Mouse (Mus musculus): Measurements from ENCODE around the gene Dner.
"Not testable (repeated sequence)": the region's sequence is repeated elsewhere in the genome, so short reads cannot be mapped to it uniquely, and the experiment has no call there.

Gene Dner

DNA sequence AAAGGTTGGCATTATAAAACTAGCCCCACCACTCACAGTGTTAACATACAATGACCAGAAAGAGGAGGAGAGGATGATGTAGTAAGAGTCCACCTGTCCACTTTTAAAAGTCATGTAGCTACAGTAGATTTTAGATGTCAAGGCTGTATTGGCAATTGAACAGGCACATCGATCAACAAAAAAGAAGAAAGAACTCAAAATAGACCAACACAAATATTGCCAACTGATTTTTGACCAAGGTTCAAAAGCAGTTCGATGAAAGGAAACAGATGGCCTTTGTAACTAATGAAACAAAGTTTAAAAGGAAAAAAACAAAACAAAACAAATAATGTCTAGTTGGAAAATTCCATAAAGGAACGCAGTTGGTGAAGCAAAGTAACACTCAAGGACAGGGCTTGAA, 296.4 kb downstream of the Dner start:
- DNase-seq (ENCODE audit: low read depth, low spot score): no peak

DNA sequence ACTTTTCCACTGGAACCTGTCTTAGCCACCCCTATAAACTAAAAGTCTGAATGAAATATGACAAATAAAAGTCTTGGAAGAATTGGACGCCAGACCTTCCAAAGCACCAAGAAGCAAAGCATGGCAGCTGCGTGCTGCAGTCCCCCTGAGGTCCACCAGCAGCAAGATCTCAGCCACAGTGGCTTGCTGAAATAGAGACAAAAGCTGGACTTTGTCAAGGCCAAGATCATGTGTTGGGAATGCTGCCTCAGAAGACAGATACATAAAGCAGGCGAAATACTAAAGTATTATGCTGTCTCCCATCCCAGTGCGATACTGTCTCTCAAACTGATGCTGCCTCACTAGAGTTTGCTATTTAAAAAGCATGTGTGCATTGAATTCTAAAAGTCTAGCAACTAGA, 296.9 kb downstream of the Dner start:
- no peak for DNase-seq (ENCODE audit: low read depth, low spot score)

DNA sequence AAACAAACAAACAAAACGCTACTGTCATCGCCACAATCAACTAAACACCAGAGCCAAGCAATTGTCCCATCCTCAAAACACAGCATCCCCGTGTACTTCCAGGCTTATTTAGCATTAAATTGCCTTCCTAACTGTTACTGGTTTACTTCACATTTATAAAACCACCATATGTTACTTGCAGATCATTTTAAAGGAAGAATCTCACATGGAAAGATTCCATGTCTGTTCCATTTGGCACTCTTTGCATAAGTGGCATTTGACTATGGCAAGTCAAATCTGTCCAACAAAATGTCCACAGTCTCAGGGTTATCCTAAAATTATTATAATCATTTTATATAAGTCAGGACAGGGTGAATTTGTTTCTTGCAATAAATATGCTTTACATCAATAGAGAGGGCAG, 299.2 kb downstream of the Dner start:
- DNase-seq (ENCODE audit: low read depth, low spot score): no peak

DNA sequence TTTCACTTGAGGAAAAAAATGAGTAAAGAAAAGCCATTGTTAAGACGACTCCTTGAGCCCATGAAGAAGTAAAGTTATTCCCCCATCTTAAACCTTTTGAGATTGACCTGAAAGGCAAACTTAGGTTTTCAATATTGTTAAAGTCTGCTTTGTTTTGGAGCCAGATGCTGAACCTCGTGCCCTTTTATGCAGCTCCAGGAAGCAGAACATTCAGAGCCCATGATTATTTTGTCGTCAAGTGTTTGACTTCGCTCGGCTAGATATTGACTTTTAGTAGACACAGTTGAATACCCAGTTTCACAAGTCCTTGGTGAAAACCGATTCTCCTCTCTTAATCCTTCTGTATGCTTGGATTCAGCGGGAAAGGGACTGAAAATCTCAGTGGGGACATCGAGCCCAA, 300.1 kb downstream of the Dner start:
- DNase-seq (ENCODE audit: low read depth, low spot score): no peak

DNA sequence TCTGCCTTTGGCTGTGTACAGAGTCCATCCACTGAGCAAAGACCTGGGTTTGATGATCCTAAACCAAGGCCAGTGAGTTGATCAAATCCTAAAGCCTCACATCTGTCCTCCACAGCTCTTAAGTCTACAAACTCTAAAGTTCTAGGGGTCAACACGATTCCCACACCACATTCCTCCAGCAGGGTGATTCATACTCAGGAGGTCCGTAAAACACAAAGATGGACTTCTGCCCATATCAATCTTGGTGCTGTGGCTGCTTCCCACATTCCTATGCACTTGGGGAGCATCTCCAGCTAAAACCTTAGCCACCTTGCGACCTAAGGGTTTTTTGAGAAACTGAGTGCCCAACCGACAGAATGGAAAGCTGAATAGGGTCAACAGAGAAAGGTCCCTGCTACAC, 305.1 kb downstream of the Dner start:
- no peak for DNase-seq (ENCODE audit: low read depth, low spot score)

DNA sequence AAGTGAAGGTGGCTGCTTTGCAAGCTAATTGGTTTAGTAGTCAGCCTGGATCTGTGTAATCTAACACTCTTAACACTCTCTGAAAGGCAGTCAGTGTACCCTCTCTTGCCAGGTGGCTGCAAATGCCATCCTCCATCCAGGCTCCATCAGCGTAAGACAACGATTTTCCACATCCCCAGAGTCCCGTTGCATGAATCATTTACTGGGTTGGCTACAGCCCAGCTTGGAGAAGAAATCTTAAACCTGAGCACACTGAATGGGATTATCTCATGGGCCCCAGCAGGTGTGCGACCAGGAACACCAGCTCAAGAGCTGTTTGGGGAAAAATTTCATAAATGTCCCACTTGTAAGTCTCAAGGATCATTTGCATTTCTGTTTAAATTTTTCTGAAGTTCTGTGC, 308.4 kb downstream of the Dner start:
- DNase-seq (ENCODE audit: low read depth, low spot score): no peak

DNA sequence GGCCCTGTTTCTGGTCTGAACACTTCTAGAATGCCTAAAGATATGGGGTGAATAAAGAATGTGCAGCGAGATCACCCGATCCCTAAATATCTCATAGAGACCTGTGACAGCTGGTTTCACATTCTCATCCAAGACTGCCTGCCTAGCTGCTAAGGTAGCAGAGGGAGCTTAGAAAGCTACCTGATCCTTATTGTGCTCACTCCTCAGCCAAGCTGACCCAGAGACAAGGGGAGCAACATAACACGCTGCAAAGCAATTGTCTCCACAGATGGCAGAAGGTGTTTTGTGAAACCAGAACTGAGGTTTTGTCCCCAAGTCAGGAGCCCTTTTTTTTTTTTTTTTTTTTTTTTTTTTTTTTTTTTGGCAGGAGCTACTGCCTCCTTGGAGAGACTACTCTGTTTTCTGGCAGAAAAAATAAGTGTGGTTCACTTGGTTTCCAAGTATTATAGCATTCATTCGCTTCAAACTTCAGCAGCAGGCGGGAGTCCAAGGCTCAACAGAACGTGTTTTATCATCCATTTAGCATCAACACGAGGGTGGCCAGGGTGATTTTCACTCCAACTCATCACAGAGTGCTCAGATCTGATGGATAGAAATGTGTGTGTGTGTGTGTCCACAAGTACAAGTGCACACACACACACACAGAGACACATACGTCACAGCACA, 309.4 kb downstream of the Dner start:
- no peak for DNase-seq (ENCODE audit: low read depth, low spot score)

DNA sequence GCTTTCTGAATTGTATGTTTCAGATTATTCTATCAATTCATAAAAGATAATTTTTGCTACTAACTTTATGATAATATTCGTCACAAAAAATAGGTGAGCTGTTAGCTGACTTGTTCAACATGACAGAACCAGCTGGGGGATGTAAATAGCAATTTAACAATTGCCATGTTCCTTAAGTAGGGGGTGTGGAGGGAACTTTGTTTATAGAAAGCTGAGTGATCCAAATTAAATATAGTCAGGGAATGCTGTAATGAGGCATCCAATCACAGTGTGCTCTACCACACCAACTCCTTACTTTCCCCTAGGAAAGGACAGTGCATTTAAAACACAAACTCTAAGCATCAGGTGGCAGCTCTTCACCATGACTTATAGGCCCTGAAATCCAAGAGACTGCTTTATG, 313.3 kb downstream of the Dner start:
- no peak for DNase-seq (ENCODE audit: low read depth, low spot score)

DNA sequence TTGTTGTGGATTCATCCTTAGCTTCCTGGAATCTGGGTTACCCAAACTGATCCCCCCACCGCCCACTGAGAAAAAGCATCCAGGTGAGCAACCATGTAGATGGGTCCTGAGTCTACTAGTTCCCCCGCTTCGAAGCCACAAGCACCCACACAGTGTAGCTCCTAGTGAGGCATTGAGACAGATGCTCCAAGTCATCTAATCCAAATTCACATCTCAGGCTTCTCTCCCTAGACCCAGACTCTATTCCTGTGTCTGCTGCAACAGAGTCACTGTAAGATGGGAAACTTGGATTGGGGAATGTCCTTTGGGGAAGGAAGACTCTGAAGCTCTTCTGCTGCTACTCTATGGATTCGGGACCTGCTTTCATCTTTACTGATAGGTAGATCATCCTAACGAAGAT, 314.0 kb downstream of the Dner start:
- no peak for DNase-seq (ENCODE audit: low read depth, low spot score)

DNA sequence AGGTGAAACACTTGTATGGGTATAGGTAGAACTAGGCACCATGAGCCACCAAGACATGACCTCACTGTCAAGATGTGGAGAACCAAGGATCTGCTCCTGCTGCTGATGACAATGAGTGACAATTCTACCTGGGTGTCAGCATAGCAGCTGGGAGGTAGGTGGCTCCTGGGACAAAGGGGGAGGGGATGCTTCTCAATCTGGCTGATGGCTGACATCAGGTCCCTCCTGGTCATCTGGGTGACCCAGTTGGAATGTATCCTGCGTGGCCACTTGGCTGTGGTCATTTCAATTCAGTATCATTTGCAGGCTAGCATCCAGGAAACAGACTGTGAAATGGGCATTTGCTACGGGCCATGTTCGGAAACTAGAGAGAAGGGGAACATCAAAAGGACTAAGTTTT, 315.1 kb downstream of the Dner start:
- no peak for DNase-seq (ENCODE audit: low read depth, low spot score)

DNA sequence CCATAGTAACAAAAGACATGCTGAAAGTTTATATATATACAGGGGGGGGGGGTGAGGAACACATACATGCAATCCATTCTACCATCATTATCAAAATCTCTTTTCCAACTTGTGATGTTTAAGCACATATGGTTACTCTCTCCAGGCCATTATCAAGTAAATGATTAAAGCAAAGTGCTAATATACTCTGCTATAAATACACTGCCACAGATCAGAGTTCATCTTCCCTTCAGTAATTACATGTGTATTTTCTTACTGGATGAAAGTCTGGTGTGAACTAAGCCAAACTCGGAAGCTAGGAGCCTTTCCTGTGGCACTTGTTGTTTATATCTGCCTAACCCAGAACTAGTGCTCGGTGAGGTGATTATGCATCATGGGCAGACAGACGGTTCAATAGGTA, 328.3 kb downstream of the Dner start:
- DNase-seq (ENCODE audit: low read depth, low spot score): no peak

DNA sequence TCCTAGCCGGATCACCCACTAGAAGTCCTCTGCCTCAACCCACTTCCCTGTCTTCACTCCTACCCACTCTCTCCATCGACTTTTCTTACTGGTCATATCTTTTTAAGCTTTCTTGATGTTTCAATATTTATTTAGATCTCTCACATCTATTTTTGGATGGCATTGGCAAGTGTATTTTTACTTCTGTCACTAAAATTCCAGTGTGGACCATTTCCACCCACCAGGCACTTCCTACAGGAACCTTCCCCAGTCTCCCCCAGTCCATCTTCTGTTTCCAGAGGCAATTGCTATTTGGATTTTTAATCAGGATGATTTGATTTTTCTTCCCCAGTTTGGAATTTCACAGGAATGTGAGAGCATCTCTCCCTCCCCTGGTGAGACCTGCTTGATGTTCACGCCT, 329.5 kb downstream of the Dner start:
- DNase-seq (ENCODE audit: low read depth, low spot score): no peak

DNA sequence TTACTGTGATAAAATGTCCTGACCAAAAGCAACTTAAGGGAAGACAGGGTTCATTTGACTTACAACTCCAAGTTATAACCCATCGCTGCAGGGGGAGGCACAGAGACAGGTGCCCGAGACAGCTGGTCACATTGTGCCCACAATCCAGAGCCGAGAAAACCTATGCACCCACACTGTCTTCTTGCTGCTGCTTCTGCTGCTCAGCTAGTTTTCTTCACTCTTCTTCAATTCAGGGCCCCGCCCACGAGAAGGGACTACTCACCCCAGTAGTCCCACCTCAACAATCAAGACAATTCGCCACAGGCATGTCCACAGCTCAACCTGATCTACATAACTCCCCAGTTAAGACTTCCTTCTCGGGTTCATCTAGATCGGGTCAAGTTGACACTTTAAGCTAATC, 332.1 kb downstream of the Dner start, which contains the start of gene Pid1:
TSS of gene Pid1 (minus strand) at position 214 of the 400 bp plus-strand sequence.
- no peak for DNase-seq (ENCODE audit: low read depth, low spot score)

DNA sequence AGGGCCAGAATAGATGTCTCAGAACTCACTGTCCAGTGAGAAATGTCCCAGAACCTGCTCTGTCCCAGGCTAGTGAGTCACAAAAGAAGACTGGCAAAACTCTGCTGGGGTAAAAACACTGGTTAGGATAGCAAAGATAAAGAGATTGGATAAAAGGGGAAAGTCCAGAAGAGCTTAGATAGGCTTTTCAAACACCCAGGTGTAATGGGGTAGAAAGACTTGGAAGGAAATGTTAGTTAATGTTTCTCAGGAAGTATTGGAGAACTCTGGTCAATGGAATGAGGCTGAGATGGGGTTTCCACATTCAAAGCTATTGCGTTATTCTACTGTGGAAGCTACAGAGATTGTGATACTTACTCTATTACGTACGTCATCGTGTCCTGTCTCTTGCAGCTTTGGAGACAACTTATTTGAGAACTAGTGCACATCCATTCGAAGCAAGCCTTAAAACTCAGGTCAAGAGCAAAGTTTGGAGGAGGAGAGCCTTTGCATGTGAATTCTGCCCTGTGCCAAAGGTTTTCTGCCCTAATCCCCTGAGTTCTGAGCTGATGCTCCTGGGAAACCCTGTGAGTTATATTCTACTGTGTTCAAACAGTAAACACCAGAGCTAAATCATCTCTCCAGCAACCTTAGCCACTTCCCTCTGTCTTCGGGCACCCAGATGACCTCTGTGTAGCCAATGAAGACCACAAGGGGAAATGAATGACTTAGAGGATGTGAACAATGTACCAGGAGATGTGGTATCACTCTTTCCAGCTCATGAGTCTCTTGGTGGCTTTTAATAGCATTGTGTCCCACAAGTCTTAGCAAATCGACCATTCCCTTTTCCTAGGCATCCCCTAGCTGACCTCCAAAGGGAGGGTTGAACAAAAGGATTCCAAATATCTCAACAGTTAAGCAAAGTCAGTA, 333.1 kb downstream of the Dner start:
- no peak for DNase-seq (ENCODE audit: low read depth, low spot score)

DNA sequence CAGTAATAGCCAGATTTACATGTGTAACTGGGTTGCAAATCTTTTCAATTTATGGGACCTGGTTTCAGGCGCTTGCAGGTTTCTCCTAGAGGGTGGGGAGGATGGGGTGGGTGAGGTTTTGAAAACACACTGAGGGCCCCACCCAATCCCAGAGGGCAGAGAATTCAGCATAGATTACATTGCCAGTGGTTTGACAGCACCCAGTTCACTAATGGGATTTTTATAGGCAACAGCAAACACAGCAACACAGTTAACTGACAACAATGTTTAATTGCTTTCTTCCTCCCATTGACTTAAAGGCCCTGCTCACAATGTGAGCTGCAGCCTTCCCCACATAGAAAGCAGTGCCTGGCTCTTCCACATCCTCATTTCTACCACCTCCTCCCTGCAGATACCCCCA, 333.8 kb downstream of the Dner start:
- no peak for DNase-seq (ENCODE audit: low read depth, low spot score)

DNA sequence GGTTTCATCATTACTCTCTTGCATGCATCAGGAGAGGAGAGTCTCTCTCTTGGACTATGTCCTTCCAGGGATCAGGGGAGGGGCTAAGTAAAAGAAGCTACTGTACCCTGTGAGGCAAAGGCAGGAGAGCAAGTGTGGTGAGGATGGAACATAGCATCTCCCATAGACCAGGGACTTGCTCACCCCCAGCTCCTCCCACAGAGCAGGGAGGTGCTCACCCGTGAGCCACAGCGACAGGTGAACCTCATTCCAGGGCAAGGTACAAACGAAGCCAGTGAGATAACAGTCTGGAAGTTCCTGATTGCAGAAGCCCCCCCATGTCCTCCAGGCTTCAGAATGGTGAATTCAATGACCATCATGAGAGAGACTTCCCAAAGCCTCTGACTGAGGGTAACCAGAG, 334.6 kb downstream of the Dner start:
- no peak for DNase-seq (ENCODE audit: low read depth, low spot score)

DNA sequence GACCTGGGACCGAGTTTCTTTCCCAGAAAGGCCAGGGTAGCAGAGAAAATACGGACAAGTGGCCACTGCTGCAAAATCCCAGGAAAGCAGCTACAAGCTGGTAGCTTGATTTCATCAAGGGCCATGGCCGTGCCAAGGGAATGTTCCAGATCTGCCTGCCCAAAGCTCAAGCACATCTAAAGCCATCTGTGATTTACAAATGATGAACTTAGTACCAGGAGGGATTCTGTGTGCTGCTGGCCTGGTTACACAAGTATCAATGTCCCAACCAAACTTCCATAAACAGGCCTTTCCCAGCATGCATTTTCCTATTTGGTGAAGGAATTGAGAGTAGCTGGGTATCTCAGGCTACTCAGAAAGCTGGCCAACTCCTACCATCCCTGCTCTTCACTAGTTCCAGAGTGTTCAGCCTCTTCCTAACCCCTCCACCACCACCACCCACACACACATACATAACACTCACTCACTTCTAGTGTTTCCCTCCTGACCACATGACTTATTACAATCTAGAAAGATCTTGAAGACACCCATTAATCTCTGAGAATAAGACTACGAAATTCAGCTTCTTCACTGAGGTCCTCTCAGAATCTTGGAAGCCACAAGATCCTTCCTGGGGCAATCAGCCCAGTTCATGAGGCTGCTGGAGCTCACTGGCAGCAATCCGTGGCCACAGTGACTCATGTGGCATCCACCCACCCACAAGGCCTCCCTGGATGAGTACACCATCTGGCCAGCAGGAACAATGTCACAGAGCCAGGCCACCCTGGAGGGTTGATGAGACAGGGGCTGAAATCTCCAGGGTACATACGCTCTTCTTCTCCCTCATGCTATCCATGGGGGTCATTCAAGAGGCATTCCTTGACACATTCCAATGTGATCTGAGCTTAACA, 336.2 kb downstream of the Dner start:
- no peak for DNase-seq (ENCODE audit: low read depth, low spot score)

DNA sequence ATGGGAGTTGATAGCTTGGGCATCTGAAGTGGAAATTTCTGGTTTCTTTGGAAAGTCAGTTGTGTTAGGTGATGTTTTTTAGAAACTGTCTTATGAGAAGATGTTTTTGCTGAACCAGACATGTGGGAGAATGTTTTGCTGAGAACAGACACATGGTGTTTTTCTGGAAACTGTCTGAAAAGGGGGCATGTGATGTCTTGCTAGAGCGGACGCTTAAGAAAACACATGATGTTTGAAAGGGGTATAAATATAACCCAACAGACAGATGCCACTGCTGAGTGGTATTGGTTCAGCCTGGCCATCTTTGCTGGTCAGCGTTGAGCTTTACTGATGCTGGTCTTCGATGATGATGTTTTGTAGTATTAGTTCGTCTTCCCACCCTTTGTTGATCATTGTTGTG, 338.8 kb downstream of the Dner start:
- DNase-seq (ENCODE audit: low read depth, low spot score): no peak

DNA sequence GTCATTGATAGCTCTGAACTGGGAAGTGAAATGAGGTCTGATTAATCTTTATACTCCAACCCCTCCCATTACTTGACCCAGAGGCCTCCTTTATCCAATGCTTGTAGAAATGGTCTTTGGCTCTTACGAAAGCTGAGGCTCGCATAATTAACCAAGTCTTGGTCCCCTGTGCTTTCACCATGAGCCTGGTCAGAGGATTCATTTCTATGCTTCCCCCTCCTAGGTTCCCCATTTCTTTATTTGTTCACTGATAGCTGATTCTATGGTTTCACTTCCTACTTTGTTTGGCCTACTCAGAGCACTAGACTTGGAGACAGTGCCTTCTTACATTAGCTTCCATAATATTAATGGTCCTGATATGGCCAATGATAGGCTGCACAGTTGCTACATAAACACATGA, 345.8 kb downstream of the Dner start:
- no peak for DNase-seq (ENCODE audit: low read depth, low spot score)

DNA sequence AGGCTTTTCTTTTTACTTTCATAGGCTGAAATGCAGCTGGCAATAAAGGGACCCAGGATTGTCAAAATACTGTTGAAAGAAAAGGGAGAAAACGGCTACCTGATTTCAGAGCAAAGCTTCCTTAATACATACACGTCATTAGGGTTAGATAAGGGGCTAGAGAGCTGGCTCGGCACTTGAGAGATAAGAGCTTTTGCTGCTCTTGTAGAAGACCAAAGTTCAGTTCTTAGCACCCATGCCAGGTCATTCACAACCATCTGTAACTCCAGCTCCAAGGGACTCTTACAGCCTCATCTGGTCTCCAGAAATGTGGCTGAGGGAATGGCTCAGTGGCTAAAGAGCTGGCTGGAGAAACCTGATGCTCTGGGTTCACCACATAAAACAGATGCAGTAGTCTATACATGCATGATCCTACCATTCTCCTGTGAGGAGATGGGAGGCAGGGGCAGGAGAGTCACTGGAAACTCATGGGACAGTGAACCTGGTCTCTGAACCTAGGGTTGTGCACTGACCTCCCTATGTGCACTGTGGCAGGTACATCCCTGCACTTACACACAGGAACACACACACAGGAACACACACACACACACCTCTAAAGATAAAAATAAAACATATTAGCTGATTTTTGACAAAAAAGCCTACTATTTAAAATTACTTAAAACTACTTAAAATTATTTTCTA, 348.1 kb downstream of the Dner start:
- DNase-seq (ENCODE audit: low read depth, low spot score): no peak

DNA sequence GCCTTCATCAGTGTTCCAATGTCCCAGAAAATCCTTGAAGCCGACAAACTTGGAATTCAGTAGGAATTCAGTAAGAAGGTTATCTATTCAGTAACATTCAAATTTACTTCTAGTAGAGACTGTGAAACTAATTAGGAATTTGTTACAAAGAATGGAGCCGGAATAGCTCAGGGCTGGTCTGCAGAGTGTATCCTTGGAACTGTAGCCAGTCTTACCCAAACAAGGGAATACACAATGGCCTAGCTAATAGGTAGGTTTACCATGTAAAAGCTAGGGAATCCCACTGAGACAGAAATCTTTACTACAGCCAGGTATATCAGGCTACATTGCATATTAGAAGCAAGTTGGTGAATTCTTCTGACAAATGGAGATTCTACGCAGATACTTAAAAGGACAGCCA, 363.2 kb downstream of the Dner start:
- DNase-seq (ENCODE audit: low read depth, low spot score): not testable (repeated sequence)

DNA sequence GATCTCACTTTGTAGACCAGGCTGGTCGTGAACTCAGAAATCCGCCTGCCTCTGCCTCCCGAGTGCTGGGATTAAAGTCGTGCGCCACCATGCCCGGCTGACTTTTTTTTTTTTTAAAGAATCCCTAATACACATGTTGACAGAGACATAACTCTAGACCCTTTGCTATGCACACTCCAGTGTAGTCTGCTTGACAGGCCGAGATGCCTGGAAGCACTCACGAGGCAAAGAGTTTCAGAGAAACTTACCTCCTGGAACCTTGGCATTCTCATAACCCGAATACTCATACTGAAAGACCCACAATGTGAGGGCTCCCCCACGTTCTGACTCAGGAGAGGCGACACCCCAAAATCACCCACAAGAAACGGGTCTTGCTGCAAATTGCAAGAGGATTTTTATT, 364.2 kb downstream of the Dner start:
- DNase-seq (ENCODE audit: low read depth, low spot score): not testable (repeated sequence)

All from mesoderm, embryonic 11.5 days (tissue).